Mouse (Mus musculus) heart, adult 2 months (tissue): ENCODE results near the gene Mxra7. TPM values are rescaled to one million over a fixed set of nuclear protein-coding genes. Genes with fewer than 3 reads are reported as not detected.

Experiments
- DNase-seq, 2 experiments: peaks; one replicate each; pipeline ENCODE4 v3.0.0; 2021
- H3K27ac ChIP-seq: fragments of 200-600 bp; 2 replicates; pipeline ENCODE4 v1.8.1; 2022
- H3K27me3 ChIP-seq: fragments of 200-500 bp; 2 replicates; pipeline ENCODE4 v1.6.1; 2012; ENCODE audit warnings: mild to moderate bottlenecking, low read length, inconsistent platforms, mixed read lengths; ENCODE audit not compliant: control insufficient read depth, insufficient read depth
- H3K36me3 ChIP-seq: fragments of 200-500 bp; 2 replicates; pipeline ENCODE4 v1.6.1; 2012; ENCODE audit warnings: low read length, inconsistent platforms; ENCODE audit not compliant: control insufficient read depth, insufficient read depth
- H3K4me1 ChIP-seq: fragments of 200-500 bp; 2 replicates; pipeline ENCODE4 v1.6.1; 2011; ENCODE audit warnings: low read length; ENCODE audit not compliant: control insufficient read depth, insufficient read depth
- H3K4me3 ChIP-seq: fragments of 200-600 bp; 2 replicates; pipeline ENCODE4 v1.8.1; 2022
- H3K79me2 ChIP-seq: fragments of 200-500 bp; replicated peaks from 2 replicates; pipeline ENCODE4 v1.6.1; 2012; ENCODE audit warnings: mild to moderate bottlenecking, inconsistent platforms, low read length, moderate library complexity, mixed read lengths; ENCODE audit not compliant: control insufficient read depth, insufficient read depth
- H3K9ac ChIP-seq: fragments of 200-500 bp; 2 replicates; pipeline ENCODE4 v1.6.1; 2012; ENCODE audit warnings: low read depth, mild to moderate bottlenecking, control low read depth, inconsistent platforms, low read length, mixed read lengths
- CTCF ChIP-seq: fragments of 200-600 bp; IDR thresholded peaks from 2 replicates; pipeline ENCODE4 v1.8.1; 2022; ENCODE audit warnings: antibody characterized with exemption, mild to moderate bottlenecking, moderate library complexity
- EP300 ChIP-seq: fragments of 200-500 bp; IDR thresholded peaks from 2 replicates; pipeline ENCODE4 v1.6.1; 2011; ENCODE audit warnings: low read depth, low read length, control low read depth; ENCODE audit not compliant: insufficient read depth
- POLR2A ChIP-seq: fragments of 200-500 bp; IDR thresholded peaks from 2 replicates; pipeline ENCODE4 v1.6.1; 2011; ENCODE audit warnings: mild to moderate bottlenecking, low read depth, low read length, control low read depth; ENCODE audit not compliant: insufficient read depth
- WGBS: fragments of 180-500 bp; shearing (Covaris S2); methylation state at CpG from one replicate; pipeline ENCODE4 v1.1.7; 2018; 5-methylcytosine and 5-hydroxymethylcytosine counted together
- intact Hi-C: fragments of 180-260 bp; cut with DNase I; formaldehyde crosslinking; loops from one replicate; pipeline ENCODE4 v1.15.1; 2025
- polyA plus RNA-seq: library from polyadenylated mRNA; depleted of rRNA; stranded (reverse); fragments of >200 nt; gene quantifications from 2 replicates; pipeline ENCODE4 v1.2.3, GENCODE M21; 2012
- total RNA-seq, 2 experiments: library from RNA; stranded (reverse); gene quantifications; 2 replicates each; pipeline ENCODE4 v1.2.3; 2021

Gene Mxra7
- total and polyA plus RNA-seq, 3 experiments = 10.4 to 19.4 (median 15.1) TPM

GRCm38 (mm10) chr11:116822215-116822614 is 5.6 kb downstream of the Mxra7 start:
- H3K79me2 ChIP-seq = peaks cover 2% of the 10 kb centered on the region
- no peak overlapping the region for H3K4me3 ChIP-seq
- peaks cover 29% of the 10 kb centered on the region for H3K4me1 ChIP-seq
- H3K27me3 ChIP-seq = no peaks in the 10 kb centered on the region
- WGBS = 42% methylated on average over 10 of the region's 10 CpGs
- TF ChIP-seq CTCF = no peak
- TF ChIP-seq POLR2A = no peak
- no peak for TF ChIP-seq EP300
- H3K9ac ChIP-seq = no peak overlapping the region
- intact Hi-C loops = no loop called here
- H3K36me3 ChIP-seq = no peaks in the 10 kb centered on the region
- no peak for DNase-seq
- H3K27ac ChIP-seq = peak overlapping the region; percentile 43

- 24% methylated on average over 13 of the region's 13 CpGs for WGBS
- Histone ChIP-seq H3K27ac (peak overlapping the region; percentile 79), H3K9ac (peak overlapping the region; percentile 32), H3K36me3 (no peaks in the 10 kb centered on the region), H3K27me3 (no peaks in the 10 kb centered on the region), H3K4me1 (peaks cover 33% of the 10 kb centered on the region), H3K79me2 (peaks cover 2% of the 10 kb centered on the region), H3K4me3 (no peak overlapping the region; the same call in 1 of the 2 replicates)
- DNase-seq = peak in 1 of 2 experiments; percentile 56
- intact Hi-C loops = no loop called here
- TF ChIP-seq EP300 = no peak
- no peak for TF ChIP-seq CTCF
- TF ChIP-seq POLR2A = 0 out of 2 replicates have a peak, but pooled peaks have one; percentile 18
These were observed 6.5 kb downstream of the Mxra7 start for GRCm38 (mm10) chr11:116821057-116821940.

- TF ChIP-seq CTCF (no peak), EP300 (no peak), POLR2A (no peak)
- DNase-seq = no peak
- H3K36me3 ChIP-seq = no peaks in the 10 kb centered on the region
- H3K79me2 ChIP-seq = peaks cover 2% of the 10 kb centered on the region
- H3K9ac ChIP-seq = no peak overlapping the region
- no peaks in the 10 kb centered on the region for H3K27me3 ChIP-seq
- intact Hi-C loops = loop anchor here (10.0 kb wide), 1 partner anchor 325 kb away; the partner anchor contains the start of gene Prpsap1
- H3K4me3 ChIP-seq = no peak overlapping the region
- H3K27ac ChIP-seq = peak overlapping the region; percentile 79
- 49% methylated on average over 5 of the region's 5 CpGs for WGBS
- peaks cover 30% of the 10 kb centered on the region for H3K4me1 ChIP-seq
These were observed 7.8 kb downstream of the Mxra7 start for GRCm38 (mm10) chr11:116819932-116820593.

GRCm38 (mm10) chr11:116818722-116819121 is 9.1 kb downstream of the Mxra7 start:
- Histone ChIP-seq H3K4me1 (peaks cover 36% of the 10 kb centered on the region), H3K9ac (no peak overlapping the region), H3K79me2 (peaks cover 2% of the 10 kb centered on the region), H3K36me3 (no peaks in the 10 kb centered on the region), H3K27ac (no peak overlapping the region), H3K27me3 (no peaks in the 10 kb centered on the region), H3K4me3 (no peak overlapping the region)
- DNase-seq = no peak
- no peak for TF ChIP-seq EP300
- TF ChIP-seq CTCF = no peak
- TF ChIP-seq POLR2A = no peak
- intact Hi-C loops = loop anchor here (10.0 kb wide), 1 partner anchor 324 kb away; the partner anchor contains the start of gene Prpsap1
- WGBS = 56% methylated on average over 8 of the region's 8 CpGs

- Histone ChIP-seq H3K27me3 (no peaks in the 10 kb centered on the region), H3K4me3 (no peak overlapping the region), H3K9ac (no peak overlapping the region), H3K36me3 (no peaks in the 10 kb centered on the region), H3K79me2 (no peaks in the 10 kb centered on the region; the same call in none of the 2 replicates), H3K4me1 (peaks cover 48% of the 10 kb centered on the region), H3K27ac (peak overlapping the region; percentile 12; the same call in 1 of the 2 replicates)
- intact Hi-C loops = loop anchor here (10.0 kb wide), 1 partner anchor 323 kb away; the partner anchor contains the start of gene Prpsap1
- TF ChIP-seq POLR2A = no peak
- TF ChIP-seq EP300 = no peak
- TF ChIP-seq CTCF = no peak
- DNase-seq = no peak
- WGBS = 87% methylated on average over 5 of the region's 5 CpGs
These were observed 10.3 kb downstream of the Mxra7 start for GRCm38 (mm10) chr11:116817567-116817966.
